Mouse (Mus musculus) cortical plate, adult 2 months (tissue): ENCODE measurements around the gene 1810010D01Rik.

Experiments used
- CTCF ChIP-seq: fragments of 200-500 bp; IDR thresholded peaks from 2 replicates; pipeline ENCODE4 v1.5.1; 2011; ENCODE audit warnings: mild to moderate bottlenecking, control low read depth, low read length; ENCODE audit not compliant: insufficient read depth; ENCODE audit errors: extremely low read depth
- POLR2A ChIP-seq: fragments of 200-500 bp; IDR thresholded peaks from 2 replicates; pipeline ENCODE4 v1.6.1; 2011; ENCODE audit warnings: mild to moderate bottlenecking, low read length, control low read depth; ENCODE audit not compliant: insufficient read depth; ENCODE audit errors: extremely low read depth

GRCm38 (mm10) chr7:145242028-145242427 lies 34.1 kb upstream of the 1810010D01Rik start:
- TF ChIP-seq CTCF, result no peak
- TF ChIP-seq POLR2A, result no peak
